26 mouse cellular contexts compared by ENCODE assay signal in genomic region chr19:16390192-16390795, GRCm38 (mm10). TPM values are rescaled to one million over a fixed set of nuclear protein-coding genes. Genes with fewer than 3 reads are reported as not detected.
DNase-seq lines count a peak whose midpoint lies in the region; ATAC-seq lines count a peak whose summit lies in the region.
"Had no signal": no experiment of that assay in that cellular context is flagged by ENCODE, and none has a peak within 500 bp of the region (broad histone marks: within the 10 kb centered on the region; RNA-seq: fewer than 3 reads in every experiment).

No protein-coding gene starts in this region.

- DNase-seq in 3T3-L1 (ENCODE audit: low read depth, low spot score) (peak; percentile 60), MN1 (ENCODE audit: low spot score) (peak; percentile 10)
- DNase-seq in embryonic facial prominence, embryonic 10.5 days (ENCODE audit: low spot score) = no peak
- DNase-seq in midbrain, embryonic 10.5 days (ENCODE audit: low spot score) = no peak
- no peak for DNase-seq in spleen, postnatal 14 days (ENCODE audit: low spot score in 2 of 2)
- DNase-seq: adrenal gland, adult 8-10 months; adrenal gland, postnatal 14 days; adrenal gland, postnatal 36 days; B cell, adult 2 months; cerebellum, adult 18-20 months; cerebellum, adult 8-10 months; cerebellum, adult 9-11 months; cerebellum, postnatal 14 days; cerebellum, postnatal 36 days; embryo, embryonic 11 days; forebrain, postnatal 0 days had no signal

- peak overlapping the region; percentile 35; the same call in 1 of the 2 replicates for H3K27ac ChIP-seq in embryonic facial prominence, embryonic 10.5 days (replicated peaks)
- H3K27ac ChIP-seq in midbrain, embryonic 10.5 days (replicated peaks) = no peak overlapping the region
- no peak overlapping the region for H3K27ac ChIP-seq in hindbrain, embryonic 12.5 days
- H3K27ac ChIP-seq: embryonic facial prominence, embryonic 12.5 days; forebrain, embryonic 13.5 days; forebrain, embryonic 15.5 days had no signal

- no peak overlapping the region for H3K9ac ChIP-seq in hindbrain, embryonic 12.5 days
- H3K9ac ChIP-seq: embryonic facial prominence, embryonic 12.5 days; forebrain, embryonic 13.5 days; forebrain, embryonic 15.5 days; forebrain, postnatal 0 days had no signal

- H3K9me3 ChIP-seq in embryonic facial prominence, embryonic 10.5 days = no peaks in the 10 kb centered on the region
- no peaks in the 10 kb centered on the region for H3K9me3 ChIP-seq in midbrain, embryonic 10.5 days (replicated peaks)
- no peaks in the 10 kb centered on the region for H3K9me3 ChIP-seq in hindbrain, embryonic 12.5 days (replicated peaks)
- H3K9me3 ChIP-seq: embryonic facial prominence, embryonic 12.5 days; forebrain, embryonic 13.5 days; forebrain, embryonic 15.5 days; G1E had no signal

- peak; percentile 71; the same call in 1 of the 2 replicates for ATAC-seq in megakaryocyte-erythroid progenitor cell, adult 5-6 weeks (replicated peaks; ENCODE audit: low FRiP score, low TSS enrichment, poor library complexity, severe bottlenecking)
- ATAC-seq in hindbrain, embryonic 12.5 days (ENCODE audit: low FRiP score) = no peak
- ATAC-seq: activated CD4-positive, CD25-positive, alpha-beta regulatory T cell, adult 4 months; CD4-positive, CD25-positive, alpha-beta regulatory T cell, adult 4 months; forebrain, embryonic 13.5 days; forebrain, embryonic 15.5 days; forebrain, postnatal 0 days; Patski had no signal

- no peak overlapping the region for H3K4me3 ChIP-seq in embryonic facial prominence, embryonic 10.5 days
- H3K4me3 ChIP-seq in midbrain, embryonic 10.5 days = no peak overlapping the region
- H3K4me3 ChIP-seq in hindbrain, embryonic 12.5 days = no peak overlapping the region
- H3K4me3 ChIP-seq: embryonic facial prominence, embryonic 12.5 days; forebrain, embryonic 13.5 days; forebrain, embryonic 15.5 days had no signal

- H3K4me1 ChIP-seq in embryonic facial prominence, embryonic 10.5 days = peaks cover 28% of the 10 kb centered on the region
- peaks cover 12% of the 10 kb centered on the region for H3K4me1 ChIP-seq in midbrain, embryonic 10.5 days
- H3K4me1 ChIP-seq in hindbrain, embryonic 12.5 days = peaks cover 10% of the 10 kb centered on the region

- H3K27me3 ChIP-seq in embryonic facial prominence, embryonic 10.5 days (replicated peaks; ENCODE audit: low read depth, poor library complexity, severe bottlenecking) = no peaks in the 10 kb centered on the region
- H3K27me3 ChIP-seq in midbrain, embryonic 10.5 days (ENCODE audit: low read depth, poor library complexity, severe bottlenecking) = no peaks in the 10 kb centered on the region
- H3K27me3 ChIP-seq in hindbrain, embryonic 12.5 days = no peaks in the 10 kb centered on the region
- H3K27me3 ChIP-seq: CH12.LX; embryonic facial prominence, embryonic 12.5 days; forebrain, embryonic 13.5 days; forebrain, embryonic 15.5 days; Patski had no signal

- peaks cover 10% of the 10 kb centered on the region; the same call in 1 of the 2 replicates for H3K36me3 ChIP-seq in embryonic facial prominence, embryonic 10.5 days (replicated peaks)
- H3K36me3 ChIP-seq in midbrain, embryonic 10.5 days = peaks cover 13% of the 10 kb centered on the region; the same call in 1 of the 2 replicates
- peaks cover 5% of the 10 kb centered on the region; the same call in 1 of the 2 replicates for H3K36me3 ChIP-seq in hindbrain, embryonic 12.5 days
- H3K36me3 ChIP-seq: embryonic facial prominence, embryonic 12.5 days; forebrain, embryonic 15.5 days; G1E had no signal

- no peak overlapping the region for H3K4me2 ChIP-seq in hindbrain, embryonic 12.5 days (replicated peaks)
- H3K4me2 ChIP-seq: embryonic facial prominence, embryonic 12.5 days; forebrain, embryonic 13.5 days; forebrain, embryonic 15.5 days had no signal

- WGBS in embryonic facial prominence, embryonic 10.5 days = 92% methylated on average over 6 of the region's 6 CpGs
- 91% methylated on average over 6 of the region's 6 CpGs for WGBS in midbrain, embryonic 10.5 days
- 90% methylated on average over 6 of the region's 6 CpGs for WGBS in hindbrain, embryonic 12.5 days

RNA-seq across cellular contexts. Expression of gene Gna14, which starts 45.3 kb away (rescaled TPM):
- polyA plus RNA-seq in embryonic facial prominence, embryonic 10.5 days (2016; fragmentation: Nextera tagmentation; extraction: Ambion mirVana) = 1.1 and 1.4 TPM in 2 replicates
- total RNA-seq in megakaryocyte-erythroid progenitor cell, adult 5-6 weeks (2014; fragmentation: Nextera tagmentation) = 12.5 and 19.1 TPM in 2 replicates
- total RNA-seq in megakaryocyte-erythroid progenitor cell, adult 5-6 weeks (2017) = 12.7 and 14.1 TPM in 2 replicates
- polyA plus RNA-seq in midbrain, embryonic 10.5 days (2016; fragmentation: Nextera tagmentation; extraction: Ambion mirVana) = 0.19 and 0.58 TPM in 2 replicates
- polyA plus RNA-seq in hindbrain, embryonic 12.5 days (2016; fragmentation: Nextera tagmentation; extraction: Ambion mirVana) = 0.78 and 0.80 TPM in 2 replicates
- total RNA-seq: G1E had no signal
- polyA plus RNA-seq: G1E had no signal

Comparison
In these comparisons a context has a peak if more than half of its experiments do, and no peak if none do; other contexts are left out.
1. DNase-seq: peak in 3T3-L1 (single experiment) and MN1 (single experiment); none in embryonic facial prominence, embryonic 10.5 days (single experiment), midbrain, embryonic 10.5 days (single experiment) and spleen, postnatal 14 days (0 of 2).